Comparison of ENCODE assay signal across 8 mouse cellular contexts in the genomic region with DNA sequence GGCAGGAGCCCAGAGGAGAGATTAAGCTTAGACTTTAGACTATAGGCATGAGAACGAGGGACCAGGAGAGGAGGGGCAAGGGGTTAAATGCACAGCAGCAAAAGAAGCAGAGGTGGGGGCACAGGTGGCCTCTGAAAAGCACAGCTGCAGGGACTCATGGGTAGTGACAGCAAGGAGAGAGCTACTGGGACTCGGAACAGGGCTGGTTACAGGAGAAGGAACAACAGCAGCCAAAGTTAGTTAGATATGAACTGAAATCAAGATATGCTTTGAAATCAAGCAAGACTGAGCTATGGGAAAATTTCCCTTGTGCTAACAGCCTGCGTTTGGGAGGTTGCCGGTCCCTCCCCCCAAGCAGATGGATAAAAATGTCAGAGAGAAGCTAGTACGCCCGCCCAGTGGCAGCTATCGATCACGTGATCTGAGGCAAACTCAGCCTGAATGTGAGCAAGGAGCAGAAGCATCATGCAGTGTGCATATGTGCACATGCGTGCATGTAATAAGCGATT. TPM values are rescaled to one million over a fixed set of nuclear protein-coding genes. Genes with fewer than 3 reads are reported as not detected.
DNase-seq lines count a peak whose midpoint lies in the region; ATAC-seq lines count a peak whose summit lies in the region.

No protein-coding gene starts in this region.

- WGBS in embryonic facial prominence, embryonic 14.5 days = 26% methylated on average over 10 of the region's 10 CpGs
- 29% methylated on average over 10 of the region's 10 CpGs for WGBS in intestine, embryonic 16.5 days
- WGBS in midbrain, embryonic 13.5 days = 34% methylated on average over 10 of the region's 10 CpGs

- no peaks in the 10 kb centered on the region; the same call in 1 of the 2 replicates for H3K27me3 ChIP-seq in embryonic facial prominence, embryonic 14.5 days (replicated peaks; ENCODE audit: control insufficient read depth, insufficient read depth, low read length)
- H3K27me3 ChIP-seq in intestine, embryonic 16.5 days (replicated peaks; ENCODE audit: control insufficient read depth, insufficient read depth, low read length) = no peaks in the 10 kb centered on the region
- peaks cover 12% of the 10 kb centered on the region; the same call in 1 of the 2 replicates for H3K27me3 ChIP-seq in midbrain, embryonic 13.5 days

- H3K4me3 ChIP-seq in embryonic facial prominence, embryonic 14.5 days (ENCODE audit: low read depth, low read length) = 0 out of 2 replicates have a peak overlapping the region, but pooled peaks have one; percentile 3
- no peak overlapping the region for H3K4me3 ChIP-seq in intestine, embryonic 16.5 days (ENCODE audit: low read length)
- peak overlapping the region; percentile 20; the same call in 1 of the 2 replicates for H3K4me3 ChIP-seq in midbrain, embryonic 13.5 days (replicated peaks)

- peak overlapping the region; percentile 37; the same call in 1 of the 2 replicates for H3K4me2 ChIP-seq in embryonic facial prominence, embryonic 14.5 days (ENCODE audit: low read depth, low read length)
- H3K4me2 ChIP-seq in intestine, embryonic 16.5 days (ENCODE audit: low read depth, low read length) = peak overlapping the region; percentile 30
- H3K4me2 ChIP-seq in midbrain, embryonic 13.5 days (replicated peaks) = peak overlapping the region; percentile 40

- ATAC-seq in embryonic facial prominence, embryonic 14.5 days (ENCODE audit: low read depth) = no peak
- peak; percentile 59 for ATAC-seq in intestine, embryonic 16.5 days
- ATAC-seq in midbrain, embryonic 13.5 days = peak; percentile 31; the same call in 1 of the 2 replicates

- intact Hi-C loops in gastrocnemius, postnatal 36 days (cut with DNase I) = no loop called here

- DNase-seq in kidney, postnatal 4 days = peak; percentile 28 to 54
- DNase-seq in kidney, postnatal 14 days = no peak
- no peak for DNase-seq in embryonic facial prominence, embryonic 14.5 days (ENCODE audit: low spot score)
- DNase-seq in thymus, postnatal 25 days = peak; percentile 77
- DNase-seq in gastrocnemius, postnatal 36 days = no peak
- DNase-seq in spleen, postnatal 10 days (ENCODE audit: low spot score in 2 of 2) = no peak

- H3K9ac ChIP-seq in embryonic facial prominence, embryonic 14.5 days (ENCODE audit: low read depth, low read length) = peak overlapping the region; percentile 19; the same call in 1 of the 2 replicates
- 0 out of 2 replicates have a peak overlapping the region, but pooled peaks have one; percentile 15 for H3K9ac ChIP-seq in intestine, embryonic 16.5 days (ENCODE audit: low read depth, low read length)
- H3K9ac ChIP-seq in midbrain, embryonic 13.5 days (replicated peaks) = no peak overlapping the region

- H3K4me1 ChIP-seq in embryonic facial prominence, embryonic 14.5 days (ENCODE audit: control insufficient read depth, insufficient read depth, low read length) = peaks cover 19% of the 10 kb centered on the region
- H3K4me1 ChIP-seq in intestine, embryonic 16.5 days (ENCODE audit: control insufficient read depth, insufficient read depth, low read length) = peaks cover 19% of the 10 kb centered on the region
- H3K4me1 ChIP-seq in midbrain, embryonic 13.5 days (replicated peaks) = peaks cover 12% of the 10 kb centered on the region

- no peaks in the 10 kb centered on the region for H3K36me3 ChIP-seq in embryonic facial prominence, embryonic 14.5 days (ENCODE audit: control insufficient read depth, insufficient read depth, low read length)
- H3K36me3 ChIP-seq in intestine, embryonic 16.5 days (ENCODE audit: control insufficient read depth, insufficient read depth, low read length) = no peaks in the 10 kb centered on the region
- no peaks in the 10 kb centered on the region for H3K36me3 ChIP-seq in midbrain, embryonic 13.5 days

- H3K27ac ChIP-seq in embryonic facial prominence, embryonic 14.5 days (replicated peaks; ENCODE audit: low read depth, low read length) = no peak overlapping the region
- no peak overlapping the region; the same call in 1 of the 2 replicates for H3K27ac ChIP-seq in intestine, embryonic 16.5 days (ENCODE audit: low read length)
- no peak overlapping the region for H3K27ac ChIP-seq in midbrain, embryonic 13.5 days

- H3K9me3 ChIP-seq in embryonic facial prominence, embryonic 14.5 days (ENCODE audit: control insufficient read depth, low read length) = no peaks in the 10 kb centered on the region
- no peaks in the 10 kb centered on the region for H3K9me3 ChIP-seq in intestine, embryonic 16.5 days (ENCODE audit: control insufficient read depth, low read length)
- no peaks in the 10 kb centered on the region for H3K9me3 ChIP-seq in midbrain, embryonic 13.5 days

RNA-seq across cellular contexts. Expression of gene Ifngr2, which starts 5.2 kb away (rescaled TPM):
- polyA plus RNA-seq in embryonic facial prominence, embryonic 14.5 days (2014; fragmentation: Nextera tagmentation; extraction: Ambion mirVana) = 51.0 and 55.9 TPM in 2 replicates
- 116 and 117 TPM in 2 replicates for polyA plus RNA-seq in intestine, embryonic 16.5 days (2015; fragmentation: Nextera tagmentation; extraction: Ambion mirVana)
- polyA plus RNA-seq in midbrain, embryonic 13.5 days (2015; fragmentation: Nextera tagmentation; extraction: Ambion mirVana) = 57.6 and 63.5 TPM in 2 replicates
- total RNA-seq in gastrocnemius, postnatal 36 days (2021) = 10 to 100 TPM; 58.2 to 63.2 TPM

RNA-seq across cellular contexts. Expression of gene Tmem50b, which starts 56.0 kb away (rescaled TPM):
- 39.5 and 41.7 TPM in 2 replicates for polyA plus RNA-seq in embryonic facial prominence, embryonic 14.5 days (2014; fragmentation: Nextera tagmentation; extraction: Ambion mirVana)
- polyA plus RNA-seq in intestine, embryonic 16.5 days (2015; fragmentation: Nextera tagmentation; extraction: Ambion mirVana) = 33.8 and 34.3 TPM in 2 replicates
- polyA plus RNA-seq in midbrain, embryonic 13.5 days (2015; fragmentation: Nextera tagmentation; extraction: Ambion mirVana) = 50.5 and 55.1 TPM in 2 replicates
- total RNA-seq in gastrocnemius, postnatal 36 days (2021) = 10 to 100 TPM; 13.7 to 16.4 TPM

RNA-seq across cellular contexts. Expression of gene Ifnar1, which starts 56.6 kb away (rescaled TPM):
- 47.3 and 53.7 TPM in 2 replicates for polyA plus RNA-seq in embryonic facial prominence, embryonic 14.5 days (2014; fragmentation: Nextera tagmentation; extraction: Ambion mirVana)
- 39.4 and 39.5 TPM in 2 replicates for polyA plus RNA-seq in intestine, embryonic 16.5 days (2015; fragmentation: Nextera tagmentation; extraction: Ambion mirVana)
- 54.7 and 55.2 TPM in 2 replicates for polyA plus RNA-seq in midbrain, embryonic 13.5 days (2015; fragmentation: Nextera tagmentation; extraction: Ambion mirVana)
- total RNA-seq in gastrocnemius, postnatal 36 days (2021) = 10 to 100 TPM in 1 of 2 experiments, 1 to 10 TPM in 1; 9.6 to 11.3 TPM

Comparison
In these comparisons a context has a peak if more than half of its experiments do, and no peak if none do; other contexts are left out.
1. DNase-seq: peak in kidney, postnatal 4 days (2 of 2) and thymus, postnatal 25 days (single experiment); none in kidney, postnatal 14 days (single experiment), embryonic facial prominence, embryonic 14.5 days (single experiment), gastrocnemius, postnatal 36 days (0 of 2) and spleen, postnatal 10 days (0 of 2).
2. Peak in every context shown above with its lines, with median percentiles within 50 percentile points of each other: H3K4me2 ChIP-seq.